Mouse (Mus musculus) c-Kit-positive CD71-negative TER-119-negative erythroid progenitor cells, embryonic 14.5 days (primary cell): ENCODE measurements around the gene Tigit.

Experiments
- DNase-seq: peaks from one replicate; pipeline ENCODE4 v3.0.0-alpha.2; 2013; ENCODE audit warnings: low read depth

The Tigit gene

DNA sequence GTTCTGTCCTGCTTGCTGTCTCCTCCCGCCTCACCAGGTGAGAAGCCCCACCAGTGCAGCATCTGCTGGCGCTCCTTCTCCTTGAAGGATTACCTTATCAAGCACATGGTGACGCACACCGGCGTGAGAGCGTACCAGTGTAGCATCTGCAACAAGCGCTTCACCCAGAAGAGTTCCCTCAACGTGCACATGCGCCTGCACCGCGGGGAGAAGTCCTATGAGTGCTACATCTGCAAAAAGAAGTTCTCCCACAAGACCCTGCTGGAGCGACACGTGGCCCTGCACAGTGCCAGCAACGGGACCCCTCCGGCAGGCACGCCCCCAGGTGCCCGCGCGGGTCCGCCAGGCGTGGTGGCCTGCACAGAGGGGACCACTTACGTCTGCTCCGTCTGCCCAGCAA lies 45.7 kb downstream of the Tigit start:
- no peak for DNase-seq

DNA sequence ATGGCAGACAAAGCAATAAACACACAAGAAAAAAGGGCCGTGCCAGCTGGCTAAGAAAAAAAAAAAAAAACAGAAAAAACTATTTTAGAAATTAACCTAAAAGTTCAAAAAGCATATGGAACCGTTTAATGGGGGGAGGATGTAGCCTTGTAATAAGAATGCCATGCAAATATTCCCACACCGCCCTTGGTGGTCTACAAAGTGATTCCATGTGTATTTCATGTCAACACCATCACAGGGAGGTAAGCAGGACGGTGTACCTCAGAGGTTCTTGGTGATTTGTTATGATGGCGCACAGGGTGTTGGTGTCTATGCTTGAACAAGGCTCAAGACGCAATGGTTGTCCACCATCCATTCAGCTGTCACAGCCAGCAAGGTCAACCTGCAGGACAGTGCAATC lies 46.6 kb downstream of the Tigit start:
- DNase-seq = no peak

DNA sequence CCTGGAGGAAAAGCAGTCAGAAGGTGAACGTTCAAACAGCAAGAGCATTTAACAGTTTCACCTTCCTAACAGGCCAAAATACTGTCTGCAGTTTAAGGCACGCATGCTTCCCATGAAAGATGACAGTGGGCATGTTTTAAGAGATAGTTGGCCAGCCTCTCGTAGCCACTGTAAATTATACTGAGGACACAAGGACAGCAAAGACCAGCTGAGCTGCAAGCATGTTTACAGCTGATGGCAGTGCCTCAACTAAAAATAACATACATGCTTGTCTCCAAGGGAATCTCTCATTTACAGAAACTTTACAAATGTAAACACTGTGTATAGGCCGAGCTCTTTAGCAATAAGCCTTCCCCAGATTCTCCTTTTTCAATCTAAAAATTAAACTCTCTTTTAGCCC lies 47.6 kb downstream of the Tigit start:
- no peak for DNase-seq

GRCm38 (mm10) chr16:43610375-43610774 lies 53.6 kb downstream of the Tigit start:
- no peak for DNase-seq

DNA sequence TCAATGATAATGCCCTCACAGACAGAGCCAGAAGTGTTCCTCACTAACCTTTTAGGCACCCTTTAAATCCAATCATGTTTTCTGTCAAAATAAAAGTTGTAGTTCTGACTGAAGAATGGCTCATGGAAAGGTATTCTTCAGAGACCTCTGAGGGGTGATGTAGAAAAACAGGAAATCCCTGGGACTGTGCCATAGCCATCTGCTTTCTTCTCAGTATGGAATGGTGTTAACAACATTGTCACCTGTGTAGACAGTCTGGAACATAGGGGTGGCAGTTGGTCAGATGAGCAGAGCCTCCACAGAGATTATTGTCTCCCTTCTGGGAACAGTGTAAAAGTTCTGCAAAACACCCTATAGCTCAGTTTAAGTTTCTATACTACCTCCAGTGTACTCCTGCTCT lies 55.9 kb downstream of the Tigit start:
- DNase-seq = no peak

- no peak for DNase-seq
These were observed 56.9 kb downstream of the Tigit start for GRCm38 (mm10) chr16:43607086-43607485.

DNA sequence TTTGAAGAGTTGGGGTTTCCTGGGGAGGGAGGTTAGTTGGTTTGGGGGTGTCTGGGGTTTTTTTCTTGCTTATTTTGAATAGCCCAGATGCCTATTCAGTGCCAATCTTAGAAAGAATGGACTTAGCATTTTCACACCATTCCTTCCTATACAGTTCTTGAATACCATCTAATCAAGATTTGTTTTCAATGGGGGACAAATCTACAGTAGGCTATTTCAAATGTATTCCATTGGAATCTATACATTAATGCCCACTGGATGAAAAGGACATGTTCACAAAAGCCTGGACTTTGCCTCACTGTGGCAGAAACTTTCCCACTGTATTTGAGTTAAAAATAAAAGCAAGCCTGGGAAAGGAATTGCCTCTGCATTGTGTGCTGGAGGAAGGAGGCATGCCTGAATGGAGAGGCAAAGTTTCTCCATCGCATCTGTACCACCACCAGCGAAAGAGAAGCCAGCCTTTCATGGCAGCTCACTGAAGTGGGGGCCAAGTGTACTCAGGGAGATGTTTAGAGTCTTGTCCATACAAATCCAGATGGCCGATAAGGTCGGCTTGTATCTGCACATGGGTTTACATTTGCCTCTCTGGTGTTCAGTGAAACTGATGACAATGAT lies 59.4 kb downstream of the Tigit start:
- DNase-seq = no peak

DNA sequence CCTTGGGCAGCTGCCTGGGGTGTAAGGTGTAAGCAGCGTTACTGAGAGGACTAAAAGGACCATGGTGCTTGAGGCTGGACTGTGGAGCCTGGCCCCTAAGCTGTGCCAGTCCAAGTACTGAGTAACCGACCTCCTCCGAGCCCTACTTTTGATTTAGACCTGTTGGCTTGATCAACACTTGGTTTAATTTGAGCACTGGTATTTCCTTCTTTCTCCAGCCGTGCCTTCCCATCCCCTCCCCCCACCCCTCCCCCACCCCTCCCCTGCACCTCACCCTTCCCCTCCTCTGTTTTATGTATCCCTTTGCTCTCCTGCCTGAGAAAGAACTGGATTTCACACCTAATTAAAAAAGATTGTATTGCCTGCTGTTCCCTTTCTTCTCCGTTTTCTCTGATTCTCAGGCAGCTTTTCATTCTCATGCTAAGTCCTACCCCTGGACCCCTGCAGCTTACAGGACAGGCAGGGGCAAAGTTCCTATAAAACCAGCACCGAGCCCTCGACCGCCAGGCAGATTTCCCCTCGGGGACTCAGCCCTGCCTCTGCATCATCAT lies 60.3 kb downstream of the Tigit start:
- no peak for DNase-seq

DNA sequence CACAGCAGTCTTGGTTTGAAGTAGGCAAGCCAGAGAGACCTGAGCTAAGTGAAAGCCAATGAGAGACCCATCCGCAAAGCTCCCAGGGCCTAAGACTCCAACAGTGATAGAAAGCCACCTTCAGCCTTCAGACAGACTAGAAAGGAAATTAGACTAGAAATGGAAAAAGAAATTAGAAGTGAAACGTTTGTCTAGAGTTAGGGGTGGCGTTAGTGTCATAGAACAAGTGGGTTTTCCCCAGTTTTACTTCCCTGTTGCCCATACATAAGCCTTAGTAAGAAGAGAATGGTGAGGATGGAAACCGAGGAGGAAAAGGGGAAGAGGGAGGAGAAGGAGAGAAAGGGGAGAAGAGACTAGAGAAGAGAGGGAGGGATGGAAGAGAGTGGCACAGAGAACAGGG lies 61.4 kb downstream of the Tigit start:
- no peak for DNase-seq

- no peak for DNase-seq
These were observed 64.2 kb downstream of the Tigit start for GRCm38 (mm10) chr16:43599707-43600106.
